Mouse (Mus musculus): ENCODE data around the gene Ankrd54. TPM values are rescaled to one million over a fixed set of nuclear protein-coding genes. Genes with fewer than 3 reads are reported as not detected.
"Not testable (repeated sequence)": the region's sequence is repeated elsewhere in the genome, so short reads cannot be mapped to it uniquely, and the experiment has no call there.

Ankrd54 gene
- polyA plus RNA-seq, 1 experiment from 2014 or later = 58.1 TPM

GRCm38 (mm10) chr15:79038853-79039252 lies 23.8 kb downstream of the Ankrd54 start:
- no peak overlapping the region for H3K27ac ChIP-seq (ENCODE audit: low read length)
- no peak overlapping the region for H3K9ac ChIP-seq (replicated peaks; ENCODE audit: low read depth, low read length)
- H3K27me3 ChIP-seq (replicated peaks; ENCODE audit: control insufficient read depth, insufficient read depth, low read length) = peaks cover 38% of the 10 kb centered on the region
- peaks cover 18% of the 10 kb centered on the region for H3K4me1 ChIP-seq (replicated peaks; ENCODE audit: control insufficient read depth, insufficient read depth, low read length)
- no peaks in the 10 kb centered on the region for H3K9me3 ChIP-seq (ENCODE audit: control insufficient read depth, low read length)
- no peak overlapping the region for H3K4me3 ChIP-seq (replicated peaks; ENCODE audit: low read length)
- ATAC-seq = no peak; the same call in 1 of the 2 replicates
- H3K36me3 ChIP-seq (ENCODE audit: control insufficient read depth, insufficient read depth) = no peaks in the 10 kb centered on the region
- WGBS = 15% methylated on average over 7 of the region's 7 CpGs
- no peak overlapping the region for H3K4me2 ChIP-seq (ENCODE audit: low read length)

DNA sequence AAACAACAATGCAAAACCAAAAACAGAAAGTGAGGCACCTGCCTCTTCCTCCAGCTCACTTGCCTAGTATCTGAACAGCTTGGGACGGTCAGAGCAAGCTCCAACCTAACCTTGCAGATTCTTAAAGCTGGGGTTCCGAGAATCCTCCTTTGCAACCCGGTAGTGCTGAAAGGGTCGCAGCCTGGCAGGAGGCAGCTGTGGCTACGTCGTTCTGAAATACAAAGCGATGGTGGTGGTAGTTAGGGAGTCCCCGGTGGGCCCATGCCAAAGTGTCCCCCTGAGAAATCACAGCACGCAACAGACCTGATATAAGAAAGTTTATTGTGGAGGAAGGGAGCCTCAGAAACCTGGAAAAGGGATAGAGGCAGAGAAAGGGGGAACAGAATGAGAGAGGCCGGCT lies 24.4 kb downstream of the Ankrd54 start:
- Histone ChIP-seq H3K4me1 (replicated peaks; ENCODE audit: control insufficient read depth, insufficient read depth, low read length) (peaks cover 18% of the 10 kb centered on the region), H3K4me2 (ENCODE audit: low read length) (no peak overlapping the region), H3K9me3 (ENCODE audit: control insufficient read depth, low read length) (no peaks in the 10 kb centered on the region), H3K27ac (ENCODE audit: low read length) (no peak overlapping the region), H3K27me3 (replicated peaks; ENCODE audit: control insufficient read depth, insufficient read depth, low read length) (peaks cover 33% of the 10 kb centered on the region), H3K9ac (replicated peaks; ENCODE audit: low read depth, low read length) (no peak overlapping the region), H3K36me3 (ENCODE audit: control insufficient read depth, insufficient read depth) (no peaks in the 10 kb centered on the region), H3K4me3 (replicated peaks; ENCODE audit: low read length) (no peak overlapping the region)
- no peak for ATAC-seq
- WGBS = 69% methylated on average over 10 of the region's 10 CpGs

DNA sequence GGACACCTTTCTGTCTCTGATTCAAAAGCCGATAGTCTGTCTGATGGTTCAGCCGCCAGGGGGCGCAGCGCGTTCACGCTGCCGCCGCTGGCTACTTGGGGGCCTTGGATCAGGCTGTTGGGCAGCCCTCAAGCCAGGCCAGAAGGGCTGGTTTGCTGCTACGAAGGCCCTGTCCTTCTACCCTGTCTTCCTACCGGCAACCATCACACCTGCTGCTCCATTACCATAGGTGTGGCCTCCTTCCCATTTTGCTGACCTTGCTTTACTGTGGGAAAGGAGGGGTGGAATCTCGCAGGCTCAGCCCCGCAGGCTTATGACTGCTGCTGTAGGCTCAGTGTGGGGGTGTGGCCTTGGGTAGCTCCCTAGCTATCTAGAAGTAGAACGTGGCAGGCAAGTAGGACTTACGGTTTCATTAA lies 24.8 kb downstream of the Ankrd54 start:
- WGBS = 15% methylated on average over 14 of the region's 14 CpGs
- Histone ChIP-seq H3K4me3 (replicated peaks; ENCODE audit: low read length) (no peak overlapping the region), H3K4me1 (replicated peaks; ENCODE audit: control insufficient read depth, insufficient read depth, low read length) (peaks cover 15% of the 10 kb centered on the region), H3K9me3 (ENCODE audit: control insufficient read depth, low read length) (no peaks in the 10 kb centered on the region), H3K27me3 (replicated peaks; ENCODE audit: control insufficient read depth, insufficient read depth, low read length) (peaks cover 29% of the 10 kb centered on the region), H3K4me2 (ENCODE audit: low read length) (0 out of 2 replicates have a peak overlapping the region, but pooled peaks have one; percentile 16), H3K9ac (replicated peaks; ENCODE audit: low read depth, low read length) (no peak overlapping the region), H3K27ac (ENCODE audit: low read length) (no peak overlapping the region), H3K36me3 (ENCODE audit: control insufficient read depth, insufficient read depth) (no peaks in the 10 kb centered on the region)
- no peak for ATAC-seq

DNA sequence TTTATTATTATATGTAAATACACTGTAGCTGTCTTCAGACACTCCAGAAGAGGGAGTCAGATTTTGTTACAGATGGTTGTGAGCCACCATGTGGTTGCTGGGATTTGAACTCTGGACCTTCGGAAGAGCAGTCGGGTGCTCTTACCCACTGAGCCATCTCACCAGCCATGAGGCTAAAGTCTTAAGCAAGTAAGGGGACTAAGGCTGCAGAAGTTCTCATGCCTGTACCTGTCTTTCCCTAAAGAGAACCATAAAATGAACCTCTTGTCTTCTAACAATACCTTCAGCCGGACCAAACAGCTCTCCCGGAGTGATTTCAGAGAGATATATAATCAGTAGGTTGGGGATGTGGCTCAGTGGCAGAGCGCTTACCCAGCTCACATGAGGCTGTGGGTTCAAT lies 30.8 kb downstream of the Ankrd54 start:
- H3K36me3 ChIP-seq (ENCODE audit: control insufficient read depth, insufficient read depth); H3K9ac ChIP-seq (replicated peaks; ENCODE audit: low read depth, low read length); H3K27me3 ChIP-seq (replicated peaks; ENCODE audit: control insufficient read depth, insufficient read depth, low read length); H3K9me3 ChIP-seq (ENCODE audit: control insufficient read depth, low read length); H3K4me3 ChIP-seq (replicated peaks; ENCODE audit: low read length); ATAC-seq; H3K27ac ChIP-seq (ENCODE audit: low read length): not testable (repeated sequence)
- 0 out of 2 replicates have a peak overlapping the region, but pooled peaks have one; percentile 14 for H3K4me2 ChIP-seq (ENCODE audit: low read length)
- H3K4me1 ChIP-seq (replicated peaks; ENCODE audit: control insufficient read depth, insufficient read depth, low read length) = peaks cover 39% of the 10 kb centered on the region
- WGBS = 84% methylated on average over 5 of the region's 5 CpGs

GRCm38 (mm10) chr15:79030551-79031435 lies 31.9 kb downstream of the Ankrd54 start:
- Histone ChIP-seq H3K36me3 (ENCODE audit: control insufficient read depth, insufficient read depth) (no peaks in the 10 kb centered on the region), H3K27ac (ENCODE audit: low read length) (peak overlapping the region; percentile 65), H3K27me3 (replicated peaks; ENCODE audit: control insufficient read depth, insufficient read depth, low read length) (no peaks in the 10 kb centered on the region), H3K9ac (replicated peaks; ENCODE audit: low read depth, low read length) (peak overlapping the region; percentile 93), H3K4me3 (replicated peaks; ENCODE audit: low read length) (peak overlapping the region; percentile 82), H3K4me1 (replicated peaks; ENCODE audit: control insufficient read depth, insufficient read depth, low read length) (peaks cover 46% of the 10 kb centered on the region), H3K9me3 (ENCODE audit: control insufficient read depth, low read length) (no peaks in the 10 kb centered on the region), H3K4me2 (ENCODE audit: low read length) (peak overlapping the region; percentile 85)
- ATAC-seq = peak; percentile 82
- under 1% methylated on average over 52 of the region's 52 CpGs for WGBS

- no peak for ATAC-seq
- Histone ChIP-seq H3K27me3 (replicated peaks; ENCODE audit: control insufficient read depth, insufficient read depth, low read length) (no peaks in the 10 kb centered on the region), H3K4me2 (ENCODE audit: low read length) (peak overlapping the region; percentile 85), H3K9ac (replicated peaks; ENCODE audit: low read depth, low read length) (peak overlapping the region; percentile 93), H3K9me3 (ENCODE audit: control insufficient read depth, low read length) (no peaks in the 10 kb centered on the region), H3K27ac (ENCODE audit: low read length) (peak overlapping the region; percentile 54), H3K36me3 (ENCODE audit: control insufficient read depth, insufficient read depth) (no peaks in the 10 kb centered on the region), H3K4me1 (replicated peaks; ENCODE audit: control insufficient read depth, insufficient read depth, low read length) (peaks cover 50% of the 10 kb centered on the region), H3K4me3 (replicated peaks; ENCODE audit: low read length) (peak overlapping the region; percentile 82)
- WGBS = 3% methylated on average over 11 of the region's 11 CpGs
Observed at GRCm38 (mm10) chr15:79029519-79030241, 33.0 kb downstream of the Ankrd54 start.

DNA sequence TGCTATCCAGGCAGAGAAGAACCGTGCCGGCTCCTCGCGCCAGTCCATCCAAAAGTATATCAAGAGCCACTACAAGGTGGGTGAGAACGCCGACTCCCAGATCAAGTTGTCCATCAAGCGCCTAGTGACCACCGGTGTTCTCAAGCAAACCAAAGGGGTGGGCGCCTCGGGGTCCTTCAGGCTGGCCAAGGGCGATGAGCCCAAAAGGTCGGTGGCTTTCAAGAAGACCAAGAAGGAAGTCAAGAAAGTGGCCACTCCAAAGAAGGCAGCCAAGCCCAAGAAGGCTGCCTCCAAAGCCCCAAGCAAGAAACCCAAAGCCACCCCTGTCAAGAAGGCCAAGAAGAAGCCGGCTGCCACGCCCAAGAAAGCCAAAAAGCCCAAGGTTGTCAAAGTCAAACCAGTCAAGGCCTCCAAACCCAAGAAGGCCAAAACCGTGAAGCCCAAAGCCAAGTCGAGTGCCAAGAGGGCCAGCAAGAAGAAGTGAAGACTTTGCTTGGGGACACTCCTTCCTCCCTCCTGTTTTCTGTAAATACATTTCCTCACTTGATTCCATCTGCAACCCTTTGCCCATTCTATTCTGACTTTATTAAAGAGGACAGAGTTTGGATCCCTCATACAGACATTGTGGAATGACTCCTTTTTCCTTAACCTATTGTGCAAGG lies 33.7 kb downstream of the Ankrd54 start:
- no peaks in the 10 kb centered on the region for H3K36me3 ChIP-seq (ENCODE audit: control insufficient read depth, insufficient read depth)
- H3K27me3 ChIP-seq (replicated peaks; ENCODE audit: control insufficient read depth, insufficient read depth, low read length) = no peaks in the 10 kb centered on the region
- peak overlapping the region; percentile 82 for H3K27ac ChIP-seq (ENCODE audit: low read length)
- ATAC-seq = no peak
- no peaks in the 10 kb centered on the region for H3K9me3 ChIP-seq (ENCODE audit: control insufficient read depth, low read length)
- peak overlapping the region; percentile 93 for H3K9ac ChIP-seq (replicated peaks; ENCODE audit: low read depth, low read length)
- WGBS = 20% methylated on average over 16 of the region's 16 CpGs
- peaks cover 50% of the 10 kb centered on the region for H3K4me1 ChIP-seq (replicated peaks; ENCODE audit: control insufficient read depth, insufficient read depth, low read length)
- H3K4me2 ChIP-seq (ENCODE audit: low read length) = peak overlapping the region; percentile 85
- H3K4me3 ChIP-seq (replicated peaks; ENCODE audit: low read length) = peak overlapping the region; percentile 82

GRCm38 (mm10) chr15:79028237-79028738 lies 34.4 kb downstream of the Ankrd54 start, which contains the start of gene H1f0:
TSS of gene H1f0 (plus strand) at chr15:79028450.
- peak within 1 kb of the TSS; percentile 85 for H3K4me2 ChIP-seq (ENCODE audit: low read length)
- no peaks in the 10 kb centered on the region for H3K27me3 ChIP-seq (replicated peaks; ENCODE audit: control insufficient read depth, insufficient read depth, low read length)
- WGBS = under 1% methylated on average over 56 of the region's 58 CpGs
- peaks cover 50% of the 10 kb centered on the region for H3K4me1 ChIP-seq (replicated peaks; ENCODE audit: control insufficient read depth, insufficient read depth, low read length)
- peak within 1 kb of the TSS; percentile 82 for H3K27ac ChIP-seq (ENCODE audit: low read length)
- peak within 1 kb of the TSS; percentile 93 for H3K9ac ChIP-seq (replicated peaks; ENCODE audit: low read depth, low read length)
- no peaks in the 10 kb centered on the region for H3K9me3 ChIP-seq (ENCODE audit: control insufficient read depth, low read length)
- no peaks in the 10 kb centered on the region for H3K36me3 ChIP-seq (ENCODE audit: control insufficient read depth, insufficient read depth)
- H3K4me3 ChIP-seq (replicated peaks; ENCODE audit: low read length) = peak within 1 kb of the TSS; percentile 82
- peak; percentile 88 for ATAC-seq
